Mouse (Mus musculus) liver, embryonic 14.5 days (tissue): ENCODE results near the gene Cep19.

Experiments used
- CTCF ChIP-seq: IDR thresholded peaks from 2 replicates; pipeline ENCODE4 v1.5.1; 2016; ENCODE audit warnings: antibody characterized with exemption, low read depth, control low read depth
- EP300 ChIP-seq: IDR thresholded peaks from 2 replicates; pipeline ENCODE4 v1.6.1; 2016; ENCODE audit warnings: antibody characterized with exemption, low read depth

DNA sequence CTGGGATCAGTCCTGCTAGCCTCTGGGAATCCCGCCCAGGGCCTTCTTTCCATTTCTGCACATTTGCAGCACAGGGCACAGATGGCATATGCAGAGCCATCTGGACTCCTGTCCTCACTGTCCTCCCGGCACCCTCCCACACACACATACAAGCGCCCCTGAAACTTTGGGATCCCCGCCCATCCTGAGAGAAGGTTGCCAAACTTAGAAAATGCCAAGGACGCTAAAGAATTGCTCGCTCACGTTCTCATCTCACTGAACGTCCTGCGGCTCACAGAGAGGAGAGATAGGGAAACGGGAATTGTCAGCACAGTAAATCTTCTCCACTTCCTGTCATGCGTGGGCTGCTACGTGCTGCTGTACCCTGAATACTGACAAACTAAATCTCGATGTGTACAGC lies 54.8 kb downstream of the Cep19 start:
- TF ChIP-seq CTCF (no peak), EP300 (no peak)
